Mouse (Mus musculus) CH12.LX (cell line): Measurements from ENCODE around the gene Pde9a.

Experiments
- CTCF ChIP-seq, 2 experiments: IDR thresholded peaks in 1 of 2; conservative IDR thresholded peaks in 1 of 2; 2 replicates each; pipeline ENCODE4 v1.5.1; 2011 to 2012; ENCODE audit warnings: low read depth in 2 of 2, low read length in 2 of 2, improper control_type of control experiment in 1 of 2, inconsistent platforms in 1 of 2, mild to moderate bottlenecking in 1 of 2, moderate library complexity in 1 of 2
- EP300 ChIP-seq: IDR thresholded peaks from 2 replicates; pipeline ENCODE4 v1.6.1; 2011; ENCODE audit warnings: low read length, improper control_type of control experiment
- GABPA ChIP-seq: IDR thresholded peaks from 2 replicates; pipeline ENCODE4 v1.6.1; 2012; ENCODE audit warnings: low read depth, low read length, improper control_type of control experiment, inconsistent platforms; ENCODE audit not compliant: insufficient replicate concordance
- IRF4 ChIP-seq: IDR thresholded peaks from 2 replicates; pipeline ENCODE4 v1.6.1; 2014; ENCODE audit warnings: low read depth, mild to moderate bottlenecking, inconsistent platforms, low read length, improper control_type of control experiment
- MXI1 ChIP-seq: IDR thresholded peaks from 2 replicates; pipeline ENCODE4 v1.6.1; 2011; ENCODE audit warnings: mild to moderate bottlenecking, low read depth, low read length, improper control_type of control experiment
- POLR2AphosphoS2 ChIP-seq: IDR thresholded peaks from 2 replicates; pipeline ENCODE4 v1.6.1; 2011; ENCODE audit warnings: low read depth, low read length, improper control_type of control experiment
- TCF12 ChIP-seq: IDR thresholded peaks from 2 replicates; pipeline ENCODE4 v1.6.1; 2014; ENCODE audit warnings: low read depth, mild to moderate bottlenecking, inconsistent platforms, low read length, improper control_type of control experiment
- ZKSCAN1 ChIP-seq: IDR thresholded peaks from 2 replicates; pipeline ENCODE4 v1.6.1; 2012; ENCODE audit warnings: low read depth, inconsistent platforms, low read length, improper control_type of control experiment, borderline replicate concordance
- ZNF384 ChIP-seq: IDR thresholded peaks from 2 replicates; pipeline ENCODE4 v1.6.1; 2012; ENCODE audit warnings: low read depth, low read length, improper control_type of control experiment, inconsistent platforms

- TF ChIP-seq ZNF384 = no peak
- TF ChIP-seq TCF12 = no peak
- TF ChIP-seq ZKSCAN1 = no peak
- no peak for TF ChIP-seq POLR2AphosphoS2
- TF ChIP-seq MXI1 = no peak
- no peak for TF ChIP-seq CTCF (conservative IDR thresholded peaks at IDR 0.05 in 1 of 2, IDR thresholded peaks at IDR 0.05 in 1 of 2; ENCODE audit: low read depth in 2 of 2, low read length in 2 of 2)
- TF ChIP-seq EP300 = no peak
- TF ChIP-seq GABPA = no peak
- no peak for TF ChIP-seq IRF4
These were observed 3.5 kb downstream of the Pde9a start for GRCm38 (mm10) chr17:31389432-31390050.
